Mouse (Mus musculus) forebrain, postnatal 0 days (tissue): ENCODE results near the gene Nup107. TPM values are rescaled to one million over a fixed set of nuclear protein-coding genes. Genes with fewer than 3 reads are reported as not detected.

ENCODE experiments used
- ATAC-seq: fragments of 200-750 bp; cut with Nextera tagmentation; 2 replicates; pipeline ENCODE4 v1.8.0; 2017; ENCODE audit warnings: mild to moderate bottlenecking, moderate library complexity
- DNase-seq: peaks from one replicate; pipeline ENCODE4 v3.0.0-alpha.2; 2015
- H3K27ac ChIP-seq: fragments of 300-500 bp; sonication (generic); 2 replicates; pipeline ENCODE4 v1.5.1; 2014; ENCODE audit warnings: low read depth, mild to moderate bottlenecking, antibody characterized with exemption, low read length, moderate library complexity, mixed read lengths
- H3K27me3 ChIP-seq: fragments of 300-500 bp; sonication (generic); 2 replicates; pipeline ENCODE4 v1.6.1; 2014; ENCODE audit warnings: mild to moderate bottlenecking, low read length, mixed read lengths; ENCODE audit not compliant: insufficient read depth
- H3K36me3 ChIP-seq: fragments of 300-500 bp; sonication (generic); 2 replicates; pipeline ENCODE4 v1.6.1; 2014; ENCODE audit warnings: mild to moderate bottlenecking, moderate library complexity; ENCODE audit not compliant: insufficient read depth
- H3K4me1 ChIP-seq: fragments of 300-500 bp; sonication (generic); 2 replicates; pipeline ENCODE4 v1.6.1; 2014; ENCODE audit warnings: antibody characterized with exemption; ENCODE audit not compliant: insufficient read depth
- H3K4me2 ChIP-seq: fragments of 300-500 bp; sonication (generic); 2 replicates; pipeline ENCODE4 v1.6.1; 2014; ENCODE audit warnings: low read depth, mild to moderate bottlenecking, moderate library complexity
- H3K4me3 ChIP-seq: fragments of 300-500 bp; sonication (generic); 2 replicates; pipeline ENCODE4 v1.5.1; 2014; ENCODE audit warnings: low read depth, low read length, mixed read lengths
- H3K9ac ChIP-seq: fragments of 300-500 bp; sonication (generic); 2 replicates; pipeline ENCODE4 v1.6.1; 2014; ENCODE audit warnings: mild to moderate bottlenecking
- H3K9me3 ChIP-seq: fragments of 300-500 bp; sonication (generic); 2 replicates; pipeline ENCODE4 v1.6.1; 2016; ENCODE audit warnings: low read length
- CTCF ChIP-seq: sonication (generic); IDR thresholded peaks from 2 replicates; pipeline ENCODE4 v1.5.1; 2016; ENCODE audit warnings: antibody characterized with exemption, control low read depth, low read depth
- WGBS: fragments of 180-500 bp; shearing (Covaris S2); extraction: QIAGEN DNeasy Blood & Tissue Kit; methylation state at CpG from one replicate; pipeline ENCODE4 v1.1.7; 2014; 5-methylcytosine and 5-hydroxymethylcytosine counted together
- polyA plus RNA-seq: library from polyadenylated mRNA; unstranded; fragments of >200 nt; fragmentation: Nextera tagmentation; extraction: Ambion mirVana; gene quantifications from 2 replicates; pipeline ENCODE4 v1.2.1, GENCODE M21; 2015
- total RNA-seq: library from RNA; depleted of rRNA; stranded (reverse); fragments of >200 nt; gene quantifications from 2 replicates; pipeline ENCODE4 v1.2.3, GENCODE M21; 2014

Nup107 gene
- total and polyA plus RNA-seq, 2 experiments from 2014 or later, result 27.1 to 38.8 TPM

GRCm38 (mm10) chr10:117743917-117744316 is 48.6 kb downstream of the Nup107 start:
- 83% methylated on average over 4 of the region's 4 CpGs for WGBS
- TF ChIP-seq CTCF, result no peak
- Histone ChIP-seq H3K9ac (no peak overlapping the region), H3K27me3 (no peaks in the 10 kb centered on the region), H3K4me2 (0 out of 2 replicates have a peak overlapping the region, but pooled peaks have one; percentile 72), H3K4me1 (peaks cover 10% of the 10 kb centered on the region), H3K27ac (no peak overlapping the region), H3K36me3 (peaks cover 26% of the 10 kb centered on the region), H3K4me3 (no peak overlapping the region), H3K9me3 (no peaks in the 10 kb centered on the region)
- ATAC-seq, result no peak
- DNase-seq, result no peak

DNA sequence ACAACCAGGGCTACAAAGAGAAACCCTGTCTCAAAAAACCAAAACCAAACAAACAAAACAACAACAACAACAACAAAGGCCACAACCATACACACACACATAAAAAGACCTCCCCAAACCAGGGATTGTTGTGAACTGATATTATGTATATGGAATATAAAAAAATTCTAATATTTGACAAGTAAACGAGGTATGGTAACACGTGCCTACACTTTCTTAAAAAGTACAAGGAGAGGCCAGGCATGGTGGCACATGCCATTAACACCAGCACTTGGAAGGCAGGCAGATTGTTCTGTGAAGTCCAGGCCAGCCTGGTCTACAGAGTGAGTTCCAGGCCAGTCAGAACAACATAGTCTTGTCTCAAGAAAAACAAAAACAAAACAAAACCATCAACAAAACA is 49.3 kb downstream of the Nup107 start:
- WGBS, result 94% methylated on average over 2 of the region's 2 CpGs

DNA sequence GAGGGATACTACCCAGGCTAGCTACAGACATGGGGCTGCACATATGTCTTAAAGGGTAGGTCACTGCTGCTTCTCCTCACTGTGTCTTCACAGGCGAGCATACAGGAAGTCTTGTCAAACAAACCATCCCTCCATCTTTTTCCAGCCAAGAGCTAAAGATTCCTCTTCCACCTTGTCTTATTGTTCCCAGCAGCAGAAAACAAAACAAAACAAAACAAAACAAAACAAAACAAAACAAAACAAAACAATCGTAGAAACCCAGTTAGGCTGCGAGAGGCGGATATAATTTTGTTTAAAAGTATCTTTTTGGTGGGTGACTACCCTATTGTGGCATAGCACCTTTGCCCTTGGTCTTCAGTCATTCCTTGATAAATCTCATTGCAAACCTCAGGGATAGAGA is 49.9 kb downstream of the Nup107 start:
- H3K9ac ChIP-seq, result no peak overlapping the region
- ATAC-seq (no peak), DNase-seq (no peak)
- H3K27ac ChIP-seq, result no peak overlapping the region
- no peak for TF ChIP-seq CTCF
- H3K27me3 ChIP-seq, result no peaks in the 10 kb centered on the region
- H3K4me3 ChIP-seq, result no peak overlapping the region
- peaks cover 32% of the 10 kb centered on the region for H3K36me3 ChIP-seq
- no peak overlapping the region for H3K4me2 ChIP-seq
- WGBS, result 94% methylated on average over 4 of the region's 4 CpGs
- peaks cover 10% of the 10 kb centered on the region for H3K4me1 ChIP-seq
- no peaks in the 10 kb centered on the region for H3K9me3 ChIP-seq

More for the DNA sequence above, 49.3 kb downstream of the Nup107 start:
- Histone ChIP-seq H3K27me3 (no peaks in the 10 kb centered on the region), H3K4me2 (no peak overlapping the region), H3K4me3 (no peak overlapping the region), H3K9me3 (no peaks in the 10 kb centered on the region), H3K27ac (no peak overlapping the region), H3K4me1 (peaks cover 10% of the 10 kb centered on the region), H3K36me3 (peaks cover 28% of the 10 kb centered on the region), H3K9ac (no peak overlapping the region)
- no peak for ATAC-seq
- DNase-seq, result no peak
- no peak for TF ChIP-seq CTCF

DNA sequence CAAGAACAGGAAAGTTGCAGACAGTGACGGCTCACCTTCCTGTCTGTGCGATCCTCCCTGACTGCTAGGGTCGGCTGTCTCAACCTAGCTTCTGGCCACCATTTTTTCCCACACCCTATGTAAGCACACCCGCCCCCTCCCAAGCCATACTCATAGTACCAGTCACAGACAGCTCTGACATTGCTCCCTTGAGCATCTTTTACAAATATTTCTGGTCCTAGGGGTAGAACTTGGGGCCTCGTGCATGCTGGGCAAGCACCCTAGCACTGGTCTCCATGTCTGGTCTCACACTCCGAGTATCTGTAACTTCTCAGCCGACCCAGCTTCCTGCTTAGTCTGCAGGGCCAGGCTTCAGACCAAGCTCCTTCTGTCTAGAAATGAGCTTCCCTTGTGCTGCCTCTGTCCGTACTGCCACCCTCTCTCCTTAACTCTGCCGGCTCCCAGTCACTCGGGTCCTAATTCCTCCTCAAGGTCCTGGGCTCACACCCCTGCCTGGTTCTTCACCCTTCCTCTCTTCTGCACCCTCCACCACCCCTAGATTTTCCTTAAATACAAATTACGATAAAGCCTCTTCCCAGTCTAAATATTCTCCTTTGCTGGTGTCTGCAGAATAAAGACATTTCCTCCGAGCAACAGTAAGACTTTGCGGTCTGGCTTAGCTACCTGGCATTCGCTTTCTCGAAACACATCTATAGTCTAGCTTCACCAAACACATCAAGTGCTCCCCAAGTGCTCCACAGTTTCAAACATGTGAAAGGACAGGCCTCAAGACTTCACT is 50.6 kb downstream of the Nup107 start:
- Histone ChIP-seq H3K9me3 (no peaks in the 10 kb centered on the region), H3K27me3 (no peaks in the 10 kb centered on the region), H3K27ac (no peak overlapping the region), H3K4me2 (no peak overlapping the region), H3K4me1 (peaks cover 10% of the 10 kb centered on the region), H3K36me3 (peaks cover 39% of the 10 kb centered on the region), H3K9ac (no peak overlapping the region), H3K4me3 (no peak overlapping the region)
- WGBS, result 89% methylated on average over 15 of the region's 15 CpGs
- no peak for TF ChIP-seq CTCF
- no peak for ATAC-seq
- DNase-seq, result no peak

DNA sequence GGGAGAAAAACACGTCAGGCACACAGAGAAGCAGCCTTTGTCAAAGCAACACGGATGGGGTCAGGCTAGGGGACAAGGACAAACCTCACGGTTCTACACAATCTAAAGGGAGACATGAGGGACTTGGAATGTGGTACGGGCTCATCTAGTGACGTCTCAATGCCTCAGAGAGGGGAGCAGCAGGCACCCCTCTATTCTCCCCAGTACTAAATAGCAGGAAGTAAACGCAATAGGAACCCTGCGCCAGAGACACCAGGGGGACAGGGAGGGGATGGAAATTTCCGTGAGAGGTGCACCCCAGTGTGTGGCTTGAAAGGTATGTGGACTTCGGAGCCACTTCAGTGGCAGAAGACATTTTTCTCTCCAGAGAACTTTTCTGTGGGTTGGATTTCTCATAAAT is 51.6 kb downstream of the Nup107 start:
- 90% methylated on average over 9 of the region's 9 CpGs for WGBS
- TF ChIP-seq CTCF, result no peak
- Histone ChIP-seq H3K4me3 (no peak overlapping the region), H3K27ac (no peak overlapping the region), H3K9ac (no peak overlapping the region), H3K4me2 (no peak overlapping the region), H3K9me3 (no peaks in the 10 kb centered on the region), H3K36me3 (peaks cover 47% of the 10 kb centered on the region), H3K4me1 (peaks cover 10% of the 10 kb centered on the region), H3K27me3 (no peaks in the 10 kb centered on the region)
- ATAC-seq (no peak), DNase-seq (no peak)

DNA sequence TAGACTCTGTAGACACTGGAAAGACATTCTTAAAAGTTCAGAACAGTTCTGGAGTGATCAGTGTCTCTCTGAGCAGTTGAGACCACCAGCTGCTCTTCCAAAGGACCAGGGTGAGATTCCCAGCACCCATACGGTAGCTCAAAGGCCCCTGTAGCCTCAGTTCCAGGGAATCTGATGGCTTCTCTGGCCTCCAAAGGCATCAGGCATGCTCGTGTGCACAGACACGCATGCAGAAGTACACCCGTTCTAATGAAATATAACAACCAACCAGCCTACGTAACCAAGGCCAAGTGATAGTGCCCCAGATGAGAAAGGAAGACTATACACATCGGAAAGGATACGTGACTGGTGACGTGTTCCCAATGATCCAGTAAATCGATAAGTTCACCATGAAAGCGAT is 52.3 kb downstream of the Nup107 start:
- Histone ChIP-seq H3K4me1 (peaks cover 10% of the 10 kb centered on the region), H3K9ac (no peak overlapping the region), H3K4me2 (no peak overlapping the region), H3K9me3 (no peaks in the 10 kb centered on the region), H3K4me3 (no peak overlapping the region), H3K27ac (no peak overlapping the region), H3K27me3 (no peaks in the 10 kb centered on the region), H3K36me3 (peaks cover 47% of the 10 kb centered on the region)
- 99% methylated on average over 10 of the region's 10 CpGs for WGBS
- no peak for ATAC-seq
- DNase-seq, result no peak
- no peak for TF ChIP-seq CTCF

GRCm38 (mm10) chr10:117739648-117739948 is 52.9 kb downstream of the Nup107 start:
- H3K9me3 ChIP-seq, result no peaks in the 10 kb centered on the region
- H3K4me3 ChIP-seq, result no peak overlapping the region
- DNase-seq (no peak), ATAC-seq (no peak)
- no peak overlapping the region for H3K4me2 ChIP-seq
- peaks cover 10% of the 10 kb centered on the region for H3K4me1 ChIP-seq
- no peaks in the 10 kb centered on the region for H3K27me3 ChIP-seq
- H3K27ac ChIP-seq, result no peak overlapping the region
- WGBS, result 94% methylated on average over 6 of the region's 6 CpGs
- H3K36me3 ChIP-seq, result peaks cover 47% of the 10 kb centered on the region
- no peak overlapping the region for H3K9ac ChIP-seq
- TF ChIP-seq CTCF, result no peak
